Mouse (Mus musculus) hindbrain, postnatal 0 days (tissue): ENCODE measurements around the gene Sap30bp. TPM values are rescaled to one million over a fixed set of nuclear protein-coding genes. Genes with fewer than 3 reads are reported as not detected.

Source experiments
- ATAC-seq: fragments of 200-750 bp; cut with Nextera tagmentation; 2 replicates; pipeline ENCODE4 v1.8.0; 2017; ENCODE audit warnings: mild to moderate bottlenecking, moderate TSS enrichment, moderate library complexity
- DNase-seq: peaks from one replicate; pipeline ENCODE4 v3.0.0-alpha.2; 2015; ENCODE audit warnings: low spot score
- H3K27ac ChIP-seq: fragments of 300-500 bp; sonication (generic); 2 replicates; pipeline ENCODE4 v1.5.1; 2014; ENCODE audit warnings: mild to moderate bottlenecking
- H3K27me3 ChIP-seq: fragments of 300-500 bp; sonication (generic); 2 replicates; pipeline ENCODE4 v1.6.1; 2014; ENCODE audit warnings: low read length, mixed read lengths; ENCODE audit not compliant: insufficient read depth
- H3K36me3 ChIP-seq: fragments of 300-500 bp; sonication (generic); 2 replicates; pipeline ENCODE4 v1.6.1; 2014; ENCODE audit warnings: low read length, mixed read lengths; ENCODE audit not compliant: insufficient read depth
- H3K4me1 ChIP-seq: fragments of 300-500 bp; sonication (generic); 2 replicates; pipeline ENCODE4 v1.6.1; 2014; ENCODE audit warnings: antibody characterized with exemption, low read length, mixed read lengths; ENCODE audit not compliant: insufficient read depth
- H3K4me2 ChIP-seq: fragments of 300-500 bp; sonication (generic); 2 replicates; pipeline ENCODE4 v1.6.1; 2014; ENCODE audit warnings: low read depth, mild to moderate bottlenecking, low read length, moderate library complexity, mixed read lengths
- H3K4me3 ChIP-seq: fragments of 300-500 bp; sonication (generic); 2 replicates; pipeline ENCODE4 v1.5.1; 2014; ENCODE audit warnings: low read length
- H3K9ac ChIP-seq: fragments of 300-500 bp; sonication (generic); replicated peaks from 2 replicates; pipeline ENCODE4 v1.6.1; 2014; ENCODE audit warnings: mild to moderate bottlenecking, low read length, moderate library complexity, mixed read lengths
- H3K9me3 ChIP-seq: fragments of 300-500 bp; sonication (generic); 2 replicates; pipeline ENCODE4 v1.6.1; 2016; ENCODE audit warnings: low read length, mixed read lengths
- CTCF ChIP-seq: IDR thresholded peaks from 2 replicates; pipeline ENCODE4 v1.5.1; 2016; ENCODE audit warnings: antibody characterized with exemption, control low read depth, low read depth
- WGBS: fragments of 180-500 bp; shearing (Covaris S2); extraction: QIAGEN DNeasy Blood & Tissue Kit; methylation state at CpG from one replicate; pipeline ENCODE4 v1.1.7; 2014; 5-methylcytosine and 5-hydroxymethylcytosine counted together
- polyA plus RNA-seq: library from polyadenylated mRNA; unstranded; fragments of >200 nt; fragmentation: Nextera tagmentation; extraction: Ambion mirVana; gene quantifications from 2 replicates; pipeline ENCODE4 v1.2.1, GENCODE M21; 2015
- total RNA-seq: library from RNA; depleted of rRNA; stranded (reverse); fragments of >200 nt; gene quantifications from 2 replicates; pipeline ENCODE4 v1.2.3, GENCODE M21; 2014

Sap30bp gene
- total and polyA plus RNA-seq, 2 experiments from 2014 or later, result 42.8 to 52.8 TPM

GRCm38 (mm10) chr11:115997662-115998061, 64.6 kb downstream of the Sap30bp start:
- no peak overlapping the region for H3K27ac ChIP-seq
- H3K4me1 ChIP-seq, result no peaks in the 10 kb centered on the region
- ATAC-seq, result no peak
- 68% methylated on average over 5 of the region's 5 CpGs for WGBS
- H3K27me3 ChIP-seq, result no peaks in the 10 kb centered on the region
- no peak overlapping the region for H3K4me2 ChIP-seq
- no peaks in the 10 kb centered on the region for H3K36me3 ChIP-seq
- no peak for DNase-seq
- no peak overlapping the region for H3K9ac ChIP-seq
- no peak overlapping the region for H3K4me3 ChIP-seq
- TF ChIP-seq CTCF, result no peak
- H3K9me3 ChIP-seq, result no peaks in the 10 kb centered on the region

- Histone ChIP-seq H3K4me1 (no peaks in the 10 kb centered on the region), H3K36me3 (no peaks in the 10 kb centered on the region), H3K9ac (no peak overlapping the region), H3K27me3 (no peaks in the 10 kb centered on the region), H3K9me3 (no peaks in the 10 kb centered on the region), H3K4me2 (no peak overlapping the region), H3K4me3 (no peak overlapping the region), H3K27ac (no peak overlapping the region)
- DNase-seq (no peak), ATAC-seq (no peak)
- TF ChIP-seq CTCF, result no peak
- 78% methylated on average over 7 of the region's 7 CpGs for WGBS
Observed at GRCm38 (mm10) chr11:115999027-115999426, 65.9 kb downstream of the Sap30bp start.

- Histone ChIP-seq H3K27ac (no peak overlapping the region), H3K9me3 (no peaks in the 10 kb centered on the region), H3K4me2 (0 out of 2 replicates have a peak overlapping the region, but pooled peaks have one; percentile 25), H3K27me3 (no peaks in the 10 kb centered on the region), H3K36me3 (no peaks in the 10 kb centered on the region), H3K4me3 (no peak overlapping the region), H3K9ac (no peak overlapping the region), H3K4me1 (0 out of 2 replicates have a peak, but pooled peaks cover under 1% of the 10 kb centered on the region)
- ATAC-seq (peak; percentile 52; the same call in 1 of the 2 replicates), DNase-seq (peak; percentile 90)
- WGBS, result 14% methylated on average over 14 of the region's 14 CpGs
- peak; percentile 80 for TF ChIP-seq CTCF
Observed at GRCm38 (mm10) chr11:115999538-116000143, 66.6 kb downstream of the Sap30bp start.

- no peak overlapping the region for H3K9ac ChIP-seq
- H3K4me2 ChIP-seq, result no peak overlapping the region
- DNase-seq, result no peak
- H3K9me3 ChIP-seq, result no peaks in the 10 kb centered on the region
- no peak for ATAC-seq
- no peaks in the 10 kb centered on the region for H3K27me3 ChIP-seq
- no peaks in the 10 kb centered on the region for H3K36me3 ChIP-seq
- H3K4me3 ChIP-seq, result no peak overlapping the region
- WGBS, result 37% methylated on average over 10 of the region's 10 CpGs
- TF ChIP-seq CTCF, result no peak
- H3K27ac ChIP-seq, result no peak overlapping the region
- peaks cover 8% of the 10 kb centered on the region for H3K4me1 ChIP-seq
Observed at GRCm38 (mm10) chr11:116000607-116001006, 67.5 kb downstream of the Sap30bp start.

- no peaks in the 10 kb centered on the region for H3K36me3 ChIP-seq
- no peak overlapping the region for H3K27ac ChIP-seq
- ATAC-seq (no peak), DNase-seq (no peak)
- no peak for TF ChIP-seq CTCF
- H3K9me3 ChIP-seq, result no peaks in the 10 kb centered on the region
- H3K9ac ChIP-seq, result no peak overlapping the region
- H3K4me3 ChIP-seq, result no peak overlapping the region
- peaks cover 8% of the 10 kb centered on the region for H3K4me1 ChIP-seq
- WGBS, result 56% methylated on average over 6 of the region's 6 CpGs
- H3K4me2 ChIP-seq, result no peak overlapping the region
- no peaks in the 10 kb centered on the region for H3K27me3 ChIP-seq
Observed at GRCm38 (mm10) chr11:116001725-116002124, 68.6 kb downstream of the Sap30bp start.

GRCm38 (mm10) chr11:116002894-116003293, 69.8 kb downstream of the Sap30bp start:
- Histone ChIP-seq H3K9ac (no peak overlapping the region), H3K4me2 (no peak overlapping the region), H3K27me3 (no peaks in the 10 kb centered on the region), H3K4me1 (peaks cover 8% of the 10 kb centered on the region), H3K27ac (no peak overlapping the region), H3K9me3 (no peaks in the 10 kb centered on the region), H3K4me3 (no peak overlapping the region), H3K36me3 (no peaks in the 10 kb centered on the region)
- TF ChIP-seq CTCF, result peak; percentile 26; the same call in 1 of the 2 replicates
- DNase-seq (no peak), ATAC-seq (no peak)
- 92% methylated on average over 3 of the region's 3 CpGs for WGBS

- H3K4me1 ChIP-seq, result peaks cover 8% of the 10 kb centered on the region
- H3K27me3 ChIP-seq, result no peaks in the 10 kb centered on the region
- DNase-seq, result no peak
- no peak for ATAC-seq
- peak overlapping the region; percentile 70 for H3K27ac ChIP-seq
- peak overlapping the region; percentile 47 for H3K9ac ChIP-seq
- H3K4me3 ChIP-seq, result peak overlapping the region; percentile 31
- TF ChIP-seq CTCF, result no peak
- H3K36me3 ChIP-seq, result no peaks in the 10 kb centered on the region
- H3K4me2 ChIP-seq, result peak overlapping the region; percentile 64
- WGBS, result 30% methylated on average over 8 of the region's 8 CpGs
- H3K9me3 ChIP-seq, result no peaks in the 10 kb centered on the region
Observed at GRCm38 (mm10) chr11:116004186-116004823, 71.2 kb downstream of the Sap30bp start.
